Comparison of ENCODE assay signal across 26 mouse cellular contexts in the genomic region with DNA sequence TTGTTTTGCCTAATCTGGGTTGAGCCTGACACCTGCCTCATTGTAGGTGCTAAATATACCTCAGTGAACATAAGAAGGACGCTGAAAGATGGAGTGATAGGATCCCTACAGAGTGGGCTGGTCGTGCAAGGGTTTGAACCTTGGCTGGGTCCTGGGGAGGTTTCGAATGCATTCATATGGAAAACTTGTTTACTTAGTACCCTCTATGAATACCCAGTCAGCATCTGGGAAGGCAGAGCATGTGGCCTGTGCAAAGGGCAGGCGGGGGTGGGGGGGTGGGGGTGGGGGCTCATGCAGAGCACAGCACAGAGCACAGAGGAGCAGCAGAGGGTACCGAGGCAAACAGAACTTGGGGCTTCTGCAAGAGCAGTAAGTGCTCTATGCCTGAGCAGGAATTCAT. TPM values are rescaled to one million over a fixed set of nuclear protein-coding genes. Genes with fewer than 3 reads are reported as not detected.
DNase-seq lines count a peak whose midpoint lies in the region; ATAC-seq lines count a peak whose summit lies in the region.
"Had no signal": no experiment of that assay in that cellular context is flagged by ENCODE, and none has a peak within 500 bp of the region (broad histone marks: within the 10 kb centered on the region; RNA-seq: fewer than 3 reads in every experiment).

No protein-coding gene starts in this region.

- no peaks in the 10 kb centered on the region for H3K36me3 ChIP-seq in midbrain, embryonic 10.5 days
- H3K36me3 ChIP-seq in midbrain, embryonic 14.5 days (ENCODE audit: control insufficient read depth, insufficient read depth, low read length) = no peaks in the 10 kb centered on the region
- H3K36me3 ChIP-seq: forebrain, embryonic 10.5 days; heart, embryonic 15.5 days; hindbrain, embryonic 15.5 days; limb, embryonic 12.5 days; neural tube, embryonic 15.5 days had no signal

- H3K27me3 ChIP-seq in midbrain, embryonic 10.5 days (ENCODE audit: low read depth, poor library complexity, severe bottlenecking) = no peaks in the 10 kb centered on the region
- H3K27me3 ChIP-seq in midbrain, embryonic 14.5 days (ENCODE audit: control insufficient read depth, insufficient read depth, low read length) = no peaks in the 10 kb centered on the region
- H3K27me3 ChIP-seq: hindbrain, embryonic 15.5 days; limb, embryonic 12.5 days; neural tube, embryonic 15.5 days had no signal

- H3K27ac ChIP-seq in midbrain, embryonic 10.5 days (replicated peaks) = 0 out of 2 replicates have a peak overlapping the region, but pooled peaks have one; percentile 34
- no peak overlapping the region for H3K27ac ChIP-seq in midbrain, embryonic 14.5 days (replicated peaks; ENCODE audit: low read depth, low read length)
- H3K27ac ChIP-seq: forebrain, embryonic 10.5 days; heart, embryonic 15.5 days; hindbrain, embryonic 15.5 days; layer of hippocampus, adult 2 months; limb, embryonic 12.5 days; neural tube, embryonic 15.5 days had no signal

- H3K4me1 ChIP-seq in midbrain, embryonic 10.5 days = peaks cover 19% of the 10 kb centered on the region
- no peaks in the 10 kb centered on the region for H3K4me1 ChIP-seq in midbrain, embryonic 14.5 days (ENCODE audit: control insufficient read depth, insufficient read depth, low read length)
- H3K4me1 ChIP-seq: heart, embryonic 15.5 days; limb, embryonic 12.5 days had no signal

- no peak for ATAC-seq in midbrain, embryonic 14.5 days (ENCODE audit: low FRiP score, low TSS enrichment)
- ATAC-seq: forebrain, embryonic 16.5 days had no signal

- WGBS in midbrain, embryonic 10.5 days = 33% methylated on average over 5 of the region's 5 CpGs
- 24% methylated on average over 5 of the region's 5 CpGs for WGBS in midbrain, embryonic 14.5 days

- H3K9me3 ChIP-seq in midbrain, embryonic 10.5 days (replicated peaks) = no peaks in the 10 kb centered on the region
- no peaks in the 10 kb centered on the region for H3K9me3 ChIP-seq in midbrain, embryonic 14.5 days (ENCODE audit: control insufficient read depth, low read length)
- H3K9me3 ChIP-seq: forebrain, embryonic 10.5 days; heart, embryonic 15.5 days; hindbrain, embryonic 15.5 days; limb, embryonic 12.5 days; neural tube, embryonic 15.5 days had no signal

- no peak overlapping the region for H3K4me2 ChIP-seq in midbrain, embryonic 14.5 days (ENCODE audit: low read length)
- H3K4me2 ChIP-seq: heart, embryonic 15.5 days; hindbrain, embryonic 15.5 days; limb, embryonic 12.5 days; liver, embryonic 11.5 days; neural tube, embryonic 15.5 days had no signal

- no peak overlapping the region for H3K9ac ChIP-seq in midbrain, embryonic 14.5 days (replicated peaks; ENCODE audit: low read length)
- H3K9ac ChIP-seq: heart, embryonic 15.5 days; hindbrain, embryonic 15.5 days; limb, embryonic 12.5 days; neural tube, embryonic 15.5 days had no signal

- H3K4me3 ChIP-seq in midbrain, embryonic 10.5 days = no peak overlapping the region
- H3K4me3 ChIP-seq in midbrain, embryonic 14.5 days (replicated peaks; ENCODE audit: low read depth, low read length) = no peak overlapping the region
- H3K4me3 ChIP-seq: forebrain, embryonic 10.5 days; heart, embryonic 15.5 days; hindbrain, embryonic 15.5 days; layer of hippocampus, adult 2 months; limb, embryonic 12.5 days; neural tube, embryonic 15.5 days had no signal

- DNase-seq in midbrain, embryonic 10.5 days (ENCODE audit: low spot score) = no peak
- no peak for DNase-seq in midbrain, embryonic 14.5 days
- peak; percentile 24 for DNase-seq in ES-CJ7 (ENCODE audit: low read depth, low spot score)
- peak; percentile 69 to 73 for DNase-seq in kidney, adult 8-10 months
- peak; percentile 69 for DNase-seq in kidney, postnatal 14 days
- no peak for DNase-seq in lung, postnatal 36 days
- DNase-seq in adrenal gland, adult 8-10 months = no peak
- DNase-seq: cerebellum, adult 11 months; cerebellum, adult 9-11 months; gastrocnemius, postnatal 25 days; lung, adult 18-20 months; lung, postnatal 10 days had no signal

RNA-seq across cellular contexts. Expression of gene Cd160, which starts 3.8 kb away (rescaled TPM):
- polyA plus RNA-seq in midbrain, embryonic 10.5 days (2016; fragmentation: Nextera tagmentation; extraction: Ambion mirVana) = 0.10 and 0.22 TPM in 2 replicates
- 0.39 and 0.46 TPM in 2 replicates for polyA plus RNA-seq in midbrain, embryonic 14.5 days (2014; fragmentation: Nextera tagmentation; extraction: Ambion mirVana)
- total RNA-seq in adrenal gland, adult 8-10 months (2022) = under 1 TPM in 2 of 4 experiments, not detected in 2; 0.23 to 0.27 TPM
- total RNA-seq: common myeloid progenitor, adult 5-6 weeks; gastrocnemius, postnatal 25 days; heart, adult 8-10 months; layer of hippocampus, adult 2 months; left cerebral cortex, postnatal 14 days had no signal
- polyA plus RNA-seq: embryonic facial prominence, embryonic 11.5 days had no signal

RNA-seq across cellular contexts. Expression of gene Pdzk1, which starts 3.8 kb away (rescaled TPM):
- 0.57 and 1.0 TPM in 2 replicates for polyA plus RNA-seq in midbrain, embryonic 10.5 days (2016; fragmentation: Nextera tagmentation; extraction: Ambion mirVana)
- 0.16 TPM in 1 of 2 replicates, not detected in the other for polyA plus RNA-seq in midbrain, embryonic 14.5 days (2014; fragmentation: Nextera tagmentation; extraction: Ambion mirVana)
- under 1 TPM in 1 of 4 experiments, not detected in 3; 0.22 TPM for total RNA-seq in adrenal gland, adult 8-10 months (2022)
- total RNA-seq: gastrocnemius, postnatal 25 days; heart, adult 8-10 months; left cerebral cortex, postnatal 14 days; megakaryocyte progenitor cell, adult 5-6 weeks had no signal
- polyA plus RNA-seq: C2C12; embryonic facial prominence, embryonic 11.5 days; forebrain, embryonic 10.5 days; heart, embryonic 15.5 days; limb, embryonic 12.5 days had no signal

Comparison
In these comparisons a context has a peak if more than half of its experiments do, and no peak if none do; other contexts are left out.
1. DNase-seq: peak in ES-CJ7 (single experiment), kidney, adult 8-10 months (2 of 2) and kidney, postnatal 14 days (single experiment); none in midbrain, embryonic 10.5 days (single experiment), midbrain, embryonic 14.5 days (single experiment), lung, postnatal 36 days (single experiment) and adrenal gland, adult 8-10 months (single experiment).